Mouse (Mus musculus) heart, postnatal 0 days (tissue): ENCODE results near the gene Med13l. TPM values are rescaled to one million over a fixed set of nuclear protein-coding genes. Genes with fewer than 3 reads are reported as not detected.

Source experiments
- ATAC-seq: fragments of 200-750 bp; cut with Nextera tagmentation; 2 replicates; pipeline ENCODE4 v1.8.0; 2017; ENCODE audit warnings: low read depth, moderate number of reproducible peaks, moderate library complexity; ENCODE audit not compliant: insufficient read depth
- DNase-seq: peaks from one replicate; pipeline ENCODE4 v3.0.0-alpha.2; 2016; ENCODE audit warnings: low spot score
- H3K27ac ChIP-seq: fragments of 300-500 bp; sonication (generic); 2 replicates; pipeline ENCODE4 v1.5.1; 2014; ENCODE audit warnings: low read depth, mild to moderate bottlenecking
- H3K27me3 ChIP-seq: fragments of 300-500 bp; sonication (generic); 2 replicates; pipeline ENCODE4 v1.6.1; 2014; ENCODE audit warnings: low read length, mixed read lengths; ENCODE audit not compliant: control insufficient read depth, insufficient read depth
- H3K36me3 ChIP-seq: fragments of 300-500 bp; sonication (generic); replicated peaks from 2 replicates; pipeline ENCODE4 v1.6.1; 2014; ENCODE audit warnings: low read length, mixed read lengths; ENCODE audit not compliant: control insufficient read depth, insufficient read depth
- H3K4me1 ChIP-seq: fragments of 300-500 bp; sonication (generic); 2 replicates; pipeline ENCODE4 v1.6.1; 2014; ENCODE audit warnings: antibody characterized with exemption; ENCODE audit not compliant: control insufficient read depth, insufficient read depth
- H3K4me2 ChIP-seq: fragments of 300-500 bp; sonication (generic); 2 replicates; pipeline ENCODE4 v1.6.1; 2014; ENCODE audit warnings: low read depth, mild to moderate bottlenecking, low read length, moderate library complexity
- H3K4me3 ChIP-seq: fragments of 300-500 bp; sonication (generic); 2 replicates; pipeline ENCODE4 v1.5.1; 2014; ENCODE audit warnings: low read depth, low read length
- H3K9ac ChIP-seq: fragments of 300-500 bp; sonication (generic); replicated peaks from 2 replicates; pipeline ENCODE4 v1.6.1; 2014; ENCODE audit warnings: low read depth, low read length, mixed read lengths
- H3K9me3 ChIP-seq: fragments of 300-500 bp; sonication (generic); replicated peaks from 2 replicates; pipeline ENCODE4 v1.6.1; 2016; ENCODE audit warnings: low read length; ENCODE audit not compliant: control insufficient read depth
- CTCF ChIP-seq: IDR thresholded peaks from 2 replicates; pipeline ENCODE4 v1.5.1; 2016; ENCODE audit warnings: antibody characterized with exemption, control low read depth, low read depth
- EP300 ChIP-seq: IDR thresholded peaks from 2 replicates; pipeline ENCODE4 v1.6.1; 2016; ENCODE audit warnings: antibody characterized with exemption, low read depth
- WGBS: fragments of 180-500 bp; shearing (Covaris S2); extraction: QIAGEN DNeasy Blood & Tissue Kit; methylation state at CpG from one replicate; pipeline ENCODE4 v1.1.7; 2014; 5-methylcytosine and 5-hydroxymethylcytosine counted together
- polyA plus RNA-seq: library from polyadenylated mRNA; unstranded; fragments of >200 nt; fragmentation: Nextera tagmentation; extraction: Ambion mirVana; gene quantifications from 2 replicates; pipeline ENCODE4 v1.2.1, GENCODE M21; 2015
- total RNA-seq: library from RNA; depleted of rRNA; stranded (reverse); fragments of >200 nt; gene quantifications from 2 replicates; pipeline ENCODE4 v1.2.3, GENCODE M21; 2014; ENCODE audit warnings: low replicate concordance

Med13l gene
- total and polyA plus RNA-seq, 2 experiments from 2014 or later: 5.2 to 11.4 TPM

GRCm38 (mm10) chr5:118809588-118809987 lies 249.1 kb downstream of the Med13l start:
- H3K27me3 ChIP-seq: 0 out of 2 replicates have a peak, but pooled peaks cover 4% of the 10 kb centered on the region
- no peak overlapping the region for H3K9ac ChIP-seq
- DNase-seq (no peak), ATAC-seq (no peak)
- TF ChIP-seq EP300 (no peak), CTCF (no peak)
- no peak overlapping the region for H3K27ac ChIP-seq
- no peak overlapping the region for H3K4me3 ChIP-seq
- H3K9me3 ChIP-seq: no peaks in the 10 kb centered on the region
- no peak overlapping the region for H3K4me2 ChIP-seq
- H3K36me3 ChIP-seq: no peaks in the 10 kb centered on the region
- 81% methylated on average over 5 of the region's 5 CpGs for WGBS
- H3K4me1 ChIP-seq: no peaks in the 10 kb centered on the region

DNA sequence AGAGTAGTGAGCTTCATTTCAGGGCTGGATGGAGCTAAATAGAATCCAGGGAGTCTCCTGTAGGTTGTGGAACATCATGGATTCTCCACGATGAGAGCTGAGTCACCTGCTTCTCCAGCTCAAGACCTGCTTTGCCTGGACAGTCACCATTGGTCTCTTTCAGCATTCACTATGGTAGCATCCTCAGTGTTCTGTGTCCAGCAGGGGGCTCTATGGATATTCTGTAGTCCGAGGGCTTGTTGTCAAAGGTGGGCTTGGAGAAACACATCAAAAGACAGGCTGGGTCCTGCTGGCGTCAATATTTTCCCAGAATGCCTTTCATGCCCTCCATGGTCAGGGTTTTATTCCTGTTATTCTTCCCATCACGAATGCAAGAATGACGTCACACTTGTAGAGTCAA lies 251.2 kb downstream of the Med13l start:
- 48% methylated on average over 5 of the region's 5 CpGs for WGBS
- 0 out of 2 replicates have a peak, but pooled peaks cover 14% of the 10 kb centered on the region for H3K27me3 ChIP-seq
- H3K4me2 ChIP-seq: no peak overlapping the region
- no peaks in the 10 kb centered on the region for H3K36me3 ChIP-seq
- no peak overlapping the region for H3K27ac ChIP-seq
- H3K4me1 ChIP-seq: no peaks in the 10 kb centered on the region
- DNase-seq (no peak), ATAC-seq (no peak)
- TF ChIP-seq CTCF: peak; percentile 20
- TF ChIP-seq EP300: no peak
- H3K9ac ChIP-seq: no peak overlapping the region
- no peaks in the 10 kb centered on the region for H3K9me3 ChIP-seq
- no peak overlapping the region for H3K4me3 ChIP-seq

- peak; percentile 22; the same call in 1 of the 2 replicates for ATAC-seq
- Histone ChIP-seq H3K9ac (no peak overlapping the region), H3K4me1 (no peaks in the 10 kb centered on the region), H3K4me2 (no peak overlapping the region), H3K4me3 (no peak overlapping the region), H3K27me3 (0 out of 2 replicates have a peak, but pooled peaks cover 14% of the 10 kb centered on the region), H3K9me3 (no peaks in the 10 kb centered on the region), H3K27ac (no peak overlapping the region), H3K36me3 (no peaks in the 10 kb centered on the region)
- 34% methylated on average over 9 of the region's 9 CpGs for WGBS
- TF ChIP-seq EP300 (no peak), CTCF (no peak)
- DNase-seq: no peak
Observed at GRCm38 (mm10) chr5:118812421-118812820, 251.9 kb downstream of the Med13l start.

DNA sequence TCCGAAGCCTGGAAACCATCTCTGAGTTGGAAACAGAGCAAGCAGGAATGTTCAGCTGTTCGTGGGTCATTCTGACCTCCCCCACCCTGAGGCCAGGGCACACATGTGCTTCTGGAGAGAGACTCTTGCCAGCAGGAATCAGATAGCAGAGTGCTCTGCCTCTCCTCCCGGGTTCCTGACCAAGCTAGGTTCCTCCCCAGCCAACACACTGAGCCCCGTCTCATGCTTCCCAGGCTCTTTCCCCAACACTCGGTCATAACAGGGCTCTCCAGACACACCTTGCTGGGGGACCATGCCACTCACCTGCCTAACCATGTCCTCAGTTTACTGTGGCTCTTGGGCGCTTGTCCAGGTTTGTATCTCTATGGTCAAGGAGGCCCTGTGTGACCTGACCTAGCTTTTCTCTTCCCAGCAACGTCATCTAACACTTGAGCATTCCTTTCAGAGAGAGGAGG lies 252.5 kb downstream of the Med13l start:
- H3K4me3 ChIP-seq: no peak overlapping the region
- no peak for TF ChIP-seq CTCF
- no peak for TF ChIP-seq EP300
- no peak overlapping the region for H3K27ac ChIP-seq
- no peaks in the 10 kb centered on the region for H3K4me1 ChIP-seq
- no peaks in the 10 kb centered on the region for H3K36me3 ChIP-seq
- ATAC-seq (0 out of 2 replicates have a peak, but pooled peaks have one; percentile 37), DNase-seq (peak; percentile 6)
- WGBS: 38% methylated on average over 7 of the region's 7 CpGs
- no peaks in the 10 kb centered on the region for H3K9me3 ChIP-seq
- no peak overlapping the region for H3K4me2 ChIP-seq
- H3K9ac ChIP-seq: no peak overlapping the region
- H3K27me3 ChIP-seq: 0 out of 2 replicates have a peak, but pooled peaks cover 14% of the 10 kb centered on the region

DNA sequence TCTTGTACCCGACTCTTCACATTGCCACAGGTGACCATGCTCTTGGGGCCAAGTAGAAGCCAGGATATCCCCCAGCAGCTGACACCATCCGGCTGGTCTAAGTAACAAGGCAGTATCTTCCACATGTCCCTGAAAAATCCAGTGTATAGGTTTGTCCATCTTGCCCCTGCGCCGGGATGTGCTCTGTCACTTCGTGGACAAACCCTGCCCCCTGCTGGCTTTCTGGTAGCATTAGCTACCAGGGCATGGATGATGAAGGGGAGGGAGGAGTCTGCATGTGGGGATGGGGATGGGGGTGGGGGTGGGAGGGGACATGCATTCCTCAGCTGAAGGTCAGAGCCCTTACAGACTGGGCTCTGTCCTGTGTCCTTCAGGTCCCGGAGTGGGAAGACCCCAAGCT lies 253.6 kb downstream of the Med13l start:
- peak; percentile 31 for DNase-seq
- H3K27me3 ChIP-seq: 0 out of 2 replicates have a peak, but pooled peaks cover 14% of the 10 kb centered on the region
- no peak overlapping the region for H3K9ac ChIP-seq
- H3K27ac ChIP-seq: no peak overlapping the region
- no peak overlapping the region for H3K4me3 ChIP-seq
- peak; percentile 34; the same call in 1 of the 2 replicates for ATAC-seq
- no peaks in the 10 kb centered on the region for H3K9me3 ChIP-seq
- no peaks in the 10 kb centered on the region for H3K36me3 ChIP-seq
- 31% methylated on average over 6 of the region's 6 CpGs for WGBS
- H3K4me2 ChIP-seq: no peak overlapping the region
- TF ChIP-seq EP300: no peak
- peak; percentile 53 for TF ChIP-seq CTCF
- no peaks in the 10 kb centered on the region for H3K4me1 ChIP-seq
